In the genomic region with DNA sequence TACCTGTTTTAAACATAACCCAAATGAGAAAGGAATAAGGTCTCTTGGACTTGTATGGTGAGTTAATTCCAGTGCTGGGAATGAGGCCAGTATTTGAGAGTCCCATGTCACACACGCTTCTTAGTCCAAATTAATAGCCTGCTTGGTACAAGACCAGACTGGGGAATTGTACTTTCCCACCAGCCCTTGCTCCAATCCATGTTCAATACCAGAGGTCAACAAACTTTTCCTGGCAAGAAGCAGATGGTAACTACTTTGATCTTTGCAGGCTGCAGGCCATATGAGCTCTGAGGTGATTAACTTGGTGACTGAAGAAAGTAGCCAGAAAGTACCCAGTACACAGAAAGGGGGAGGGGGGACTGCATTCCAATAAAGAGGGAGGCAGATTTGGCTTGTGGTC, we compare ENCODE assay signal across 22 mouse cellular contexts.
DNase-seq lines count a peak whose midpoint lies in the region; ATAC-seq and TF ChIP-seq lines count a peak whose summit lies in the region.
"Had no signal": no experiment of that assay in that cellular context is flagged by ENCODE, and none has a peak within 500 bp of the region (broad histone marks: within the 10 kb centered on the region; RNA-seq: fewer than 3 reads in every experiment).

No protein-coding gene starts in this region.

- WGBS in lung, embryonic 15.5 days = 44% methylated on average over 1 of the region's 1 CpGs
- 60% methylated on average over 1 of the region's 1 CpGs for WGBS in lung, adult 2 months

- H3K4me1 ChIP-seq in lung, embryonic 15.5 days = no peaks in the 10 kb centered on the region
- H3K4me1 ChIP-seq in lung, adult 2 months (ENCODE audit: control insufficient read depth, insufficient read depth, low read length) = no peaks in the 10 kb centered on the region
- H3K4me1 ChIP-seq: liver, embryonic 15.5 days had no signal

- peak; percentile 30 for DNase-seq in embryo, embryonic 10 days (ENCODE audit: low spot score)
- no peak for DNase-seq in embryo, embryonic 9.5 days (ENCODE audit: extremely low spot score)
- no peak for DNase-seq in lung, adult 2 months
- peak; percentile 31 for DNase-seq in embryo, embryonic 10.5 days (ENCODE audit: low spot score)
- peak; percentile 24 for DNase-seq in lung, postnatal 36 days
- no peak for DNase-seq in gastrocnemius, postnatal 14 days
- DNase-seq: adrenal gland, postnatal 25 days; heart, postnatal 10 days; midbrain, embryonic 14.5 days; right cerebral cortex, postnatal 14 days; thymus, postnatal 4 days had no signal

- H3K4me2 ChIP-seq in lung, embryonic 15.5 days = no peak overlapping the region
- H3K4me2 ChIP-seq: forebrain, embryonic 13.5 days; heart, embryonic 11.5 days; hindbrain, embryonic 12.5 days; limb, embryonic 13.5 days; liver, embryonic 15.5 days had no signal

- peak; percentile 65; the same call in 1 of the 2 replicates for ATAC-seq in lung, embryonic 15.5 days (ENCODE audit: borderline replicate concordance, extremely low read depth, low FRiP score, low TSS enrichment)
- ATAC-seq: forebrain, embryonic 13.5 days; intestine, embryonic 16.5 days had no signal

- no peak overlapping the region for H3K27ac ChIP-seq in lung, embryonic 15.5 days
- H3K27ac ChIP-seq: embryonic facial prominence, embryonic 10.5 days; forebrain, embryonic 13.5 days; hindbrain, embryonic 12.5 days; kidney, postnatal 0 days; limb, embryonic 13.5 days; liver, embryonic 15.5 days had no signal

- TF ChIP-seq CTCF in lung, adult 2 months (IDR thresholded peaks at IDR 0.05; ENCODE audit: insufficient read depth, low read length) = no peak

- intact Hi-C loops in gastrocnemius, postnatal 14 days (cut with DNase I; ENCODE audit: low total_unique reads) = no loop called here

- no peak overlapping the region for H3K4me3 ChIP-seq in lung, embryonic 15.5 days
- no peak overlapping the region for H3K4me3 ChIP-seq in lung, adult 2 months (replicated peaks; ENCODE audit: extremely low read depth, low read depth, low read length)
- H3K4me3 ChIP-seq: embryonic facial prominence, embryonic 10.5 days; forebrain, embryonic 13.5 days; hindbrain, embryonic 12.5 days; limb, embryonic 13.5 days; liver, embryonic 15.5 days; myocyte had no signal

- H3K27me3 ChIP-seq in lung, embryonic 15.5 days = no peaks in the 10 kb centered on the region
- H3K27me3 ChIP-seq: CH12.LX; forebrain, embryonic 13.5 days; limb, embryonic 13.5 days; liver, embryonic 15.5 days had no signal

- no peaks in the 10 kb centered on the region for H3K36me3 ChIP-seq in lung, embryonic 15.5 days
- H3K36me3 ChIP-seq: embryonic facial prominence, embryonic 10.5 days; hindbrain, embryonic 12.5 days; limb, embryonic 13.5 days; liver, embryonic 15.5 days had no signal

- H3K9me3 ChIP-seq in lung, embryonic 15.5 days = no peaks in the 10 kb centered on the region
- H3K9me3 ChIP-seq: embryonic facial prominence, embryonic 10.5 days; forebrain, embryonic 13.5 days; hindbrain, embryonic 12.5 days; limb, embryonic 13.5 days; liver, embryonic 15.5 days had no signal

- no peak for TF ChIP-seq POLR2A in lung, adult 2 months (IDR thresholded peaks at IDR 0.05; ENCODE audit: borderline replicate concordance, extremely low read depth, low read depth, low read length)

- no peak overlapping the region for H3K9ac ChIP-seq in lung, embryonic 15.5 days
- H3K9ac ChIP-seq: forebrain, embryonic 13.5 days; hindbrain, embryonic 12.5 days; limb, embryonic 13.5 days; liver, embryonic 15.5 days had no signal

Comparison
In these comparisons a context has a peak if more than half of its experiments do, and no peak if none do; other contexts are left out.
1. DNase-seq: peak in embryo, embryonic 10 days (single experiment), embryo, embryonic 10.5 days (single experiment) and lung, postnatal 36 days (single experiment); none in embryo, embryonic 9.5 days (single experiment), lung, adult 2 months (single experiment) and gastrocnemius, postnatal 14 days (single experiment).